Mouse (Mus musculus) stomach, postnatal 0 days (tissue): Measurements from ENCODE around the gene Lrch1.

Source experiments
- CTCF ChIP-seq: IDR thresholded peaks from 2 replicates; pipeline ENCODE4 v1.5.1; 2016; ENCODE audit warnings: antibody characterized with exemption, low read depth, mild to moderate bottlenecking, moderate library complexity
- EP300 ChIP-seq: optimal IDR thresholded peaks from 2 replicates; pipeline ENCODE3; 2016; ENCODE audit warnings: antibody characterized with exemption

GRCm38 (mm10) chr14:74883204-74883603, 64.5 kb downstream of the Lrch1 start:
- TF ChIP-seq CTCF (no peak), EP300 (no peak)
